Mouse (Mus musculus) heart, postnatal 0 days (tissue): ENCODE data around the gene Olfr645.

Source experiments
- CTCF ChIP-seq: IDR thresholded peaks from 2 replicates; pipeline ENCODE4 v1.5.1; 2016; ENCODE audit warnings: antibody characterized with exemption, control low read depth, low read depth
- EP300 ChIP-seq: IDR thresholded peaks from 2 replicates; pipeline ENCODE4 v1.6.1; 2016; ENCODE audit warnings: antibody characterized with exemption, low read depth

GRCm38 (mm10) chr7:104035145-104035544 is 50.1 kb downstream of the Olfr645 start, which contains the start of gene Olfr641:
- TF ChIP-seq CTCF (no peak), EP300 (no peak)
